Mouse (Mus musculus): ENCODE measurements around the gene Ndst2. TPM values are rescaled to one million over a fixed set of nuclear protein-coding genes. Genes with fewer than 3 reads are reported as not detected.

The Ndst2 gene
- total RNA-seq, 2 experiments from 2014 or later, result 14.3 to 18.1 TPM

GRCm38 (mm10) chr14:20702096-20702740 lies 32.1 kb downstream of the Ndst2 start:
- no peak for DNase-seq (ENCODE audit: low spot score in 2 of 2)

- no peak for DNase-seq (ENCODE audit: low spot score in 2 of 2)
These were observed 32.8 kb downstream of the Ndst2 start for GRCm38 (mm10) chr14:20701554-20701953.

GRCm38 (mm10) chr14:20700362-20700761 lies 34.0 kb downstream of the Ndst2 start:
- no peak for DNase-seq (ENCODE audit: low spot score in 2 of 2)

GRCm38 (mm10) chr14:20698515-20698914 lies 35.8 kb downstream of the Ndst2 start:
- DNase-seq (ENCODE audit: low spot score in 2 of 2), result no peak

GRCm38 (mm10) chr14:20696986-20697385 lies 37.4 kb downstream of the Ndst2 start:
- DNase-seq (ENCODE audit: low spot score in 2 of 2), result peak; percentile 33 to 71

- peak in 1 of 2 experiments; percentile 41 for DNase-seq (ENCODE audit: low spot score in 2 of 2)
These were observed 38.4 kb downstream of the Ndst2 start for GRCm38 (mm10) chr14:20695761-20696520.

GRCm38 (mm10) chr14:20694884-20695760 lies 39.2 kb downstream of the Ndst2 start, which contains the start of gene Fut11:
Gene Fut11 (plus strand): TSS chr14:20694968.
- DNase-seq (ENCODE audit: low spot score in 2 of 2), result peak; percentile 80 to 86

GRCm38 (mm10) chr14:20694185-20694883 lies 40.0 kb downstream of the Ndst2 start:
- no peak for DNase-seq (ENCODE audit: low spot score in 2 of 2)

GRCm38 (mm10) chr14:20693589-20694101 lies 40.7 kb downstream of the Ndst2 start:
- DNase-seq (ENCODE audit: low spot score in 2 of 2), result no peak

- no peak for DNase-seq (ENCODE audit: low spot score in 2 of 2)
These were observed 42.6 kb downstream of the Ndst2 start for GRCm38 (mm10) chr14:20691772-20692171.

GRCm38 (mm10) chr14:20689009-20689408 lies 45.4 kb downstream of the Ndst2 start:
- no peak for DNase-seq (ENCODE audit: low spot score in 2 of 2)

GRCm38 (mm10) chr14:20686576-20686975 lies 47.8 kb downstream of the Ndst2 start:
- DNase-seq (ENCODE audit: low spot score in 2 of 2), result no peak

GRCm38 (mm10) chr14:20682498-20682897 lies 51.9 kb downstream of the Ndst2 start:
- no peak for DNase-seq (ENCODE audit: low spot score in 2 of 2)

- no peak for DNase-seq (ENCODE audit: low spot score in 2 of 2)
These were observed 52.6 kb downstream of the Ndst2 start for GRCm38 (mm10) chr14:20681742-20682141.

- no peak for DNase-seq (ENCODE audit: low spot score in 2 of 2)
These were observed 56.5 kb downstream of the Ndst2 start for GRCm38 (mm10) chr14:20677906-20678305.

- DNase-seq (ENCODE audit: low spot score in 2 of 2), result peak; percentile 95 to 98
These were observed 60.1 kb downstream of the Ndst2 start, which contains the start of gene Sec24c for GRCm38 (mm10) chr14:20674064-20674833. Gene Sec24c (plus strand): TSS chr14:20674308.

- DNase-seq (ENCODE audit: low spot score in 2 of 2), result peak in 1 of 2 experiments; percentile 18
These were observed 60.7 kb downstream of the Ndst2 start for GRCm38 (mm10) chr14:20673735-20674063.
